Mouse (Mus musculus): ENCODE data around the gene Nckap5. TPM values are rescaled to one million over a fixed set of nuclear protein-coding genes. Genes with fewer than 3 reads are reported as not detected.
A peak's percentile ranks its signal among the peaks of the same experiment; 100 is the strongest.

The Nckap5 gene
- polyA plus RNA-seq, 2 experiments = 6.8 to 14.9 TPM

- no peak for TF ChIP-seq POLR2A (IDR thresholded peaks at IDR 0.05; ENCODE audit: borderline replicate concordance, extremely low read depth, insufficient read depth, insufficient read length)
- WGBS = 73% methylated on average over 11 of the region's 11 CpGs
- H3K9me3 ChIP-seq (ENCODE audit: control insufficient read depth, low read length) = no peaks in the 10 kb centered on the region
- H3K36me3 ChIP-seq (ENCODE audit: control insufficient read depth, insufficient read depth, low read length) = no peaks in the 10 kb centered on the region
- H3K9ac ChIP-seq (ENCODE audit: low read depth, low read length, severe bottlenecking) = no peak overlapping the region
- ATAC-seq (ENCODE audit: low FRiP score, low read depth) = no peak
- H3K27me3 ChIP-seq (ENCODE audit: control insufficient read depth, insufficient read depth, low read length) = no peaks in the 10 kb centered on the region
- no peak overlapping the region for H3K4me2 ChIP-seq (replicated peaks; ENCODE audit: low read depth, low read length, severe bottlenecking)
- no peak overlapping the region for H3K27ac ChIP-seq (replicated peaks; ENCODE audit: low read depth, low read length)
- no peaks in the 10 kb centered on the region for H3K4me1 ChIP-seq (ENCODE audit: control insufficient read depth, insufficient read depth, low read length)
- DNase-seq (ENCODE audit: low spot score) = no peak
- no peak overlapping the region for H3K4me3 ChIP-seq (replicated peaks; ENCODE audit: low read length)
Measured at GRCm38 (mm10) chr1:126317874-126318607, 512.6 kb downstream of the Nckap5 start.

GRCm38 (mm10) chr1:126317345-126317744 lies 513.3 kb downstream of the Nckap5 start:
- 77% methylated on average over 4 of the region's 4 CpGs for WGBS
- no peak for TF ChIP-seq POLR2A (IDR thresholded peaks at IDR 0.05; ENCODE audit: borderline replicate concordance, extremely low read depth, insufficient read depth, insufficient read length)
- no peaks in the 10 kb centered on the region for H3K9me3 ChIP-seq (ENCODE audit: control insufficient read depth, low read length)
- H3K9ac ChIP-seq (ENCODE audit: low read depth, low read length, severe bottlenecking) = no peak overlapping the region
- ATAC-seq (ENCODE audit: low FRiP score, low read depth) (no peak), DNase-seq (ENCODE audit: low spot score) (no peak)
- H3K27ac ChIP-seq (replicated peaks; ENCODE audit: low read depth, low read length) = no peak overlapping the region
- no peaks in the 10 kb centered on the region for H3K27me3 ChIP-seq (ENCODE audit: control insufficient read depth, insufficient read depth, low read length)
- no peak overlapping the region for H3K4me2 ChIP-seq (replicated peaks; ENCODE audit: low read depth, low read length, severe bottlenecking)
- no peak overlapping the region for H3K4me3 ChIP-seq (replicated peaks; ENCODE audit: low read length)
- no peaks in the 10 kb centered on the region for H3K4me1 ChIP-seq (ENCODE audit: control insufficient read depth, insufficient read depth, low read length)
- H3K36me3 ChIP-seq (ENCODE audit: control insufficient read depth, insufficient read depth, low read length) = no peaks in the 10 kb centered on the region

- no peak overlapping the region for H3K4me3 ChIP-seq (replicated peaks; ENCODE audit: low read length)
- no peak for ATAC-seq (ENCODE audit: low FRiP score, low read depth)
Measured at GRCm38 (mm10) chr1:126316866-126317265, 513.7 kb downstream of the Nckap5 start.

DNA sequence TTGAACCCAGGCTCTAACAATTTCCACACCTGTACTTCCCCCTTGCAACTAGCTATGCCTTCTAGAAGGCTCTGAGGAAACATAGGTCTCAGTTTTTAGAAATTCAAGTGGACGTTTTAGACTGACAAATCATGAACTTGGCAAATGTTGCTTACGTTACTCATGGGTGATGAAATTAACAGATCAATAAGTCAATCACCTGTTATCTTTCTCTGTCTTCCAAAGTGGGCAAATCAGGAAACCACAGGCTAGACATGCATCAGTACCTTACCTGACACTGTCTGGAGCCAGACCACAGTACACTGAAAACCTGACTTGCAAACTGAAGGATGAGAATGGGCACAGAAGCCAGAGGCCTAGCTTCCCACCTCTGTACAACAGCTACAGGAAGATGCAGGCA lies 529.5 kb downstream of the Nckap5 start:
- Histone ChIP-seq H3K9ac (ENCODE audit: low read depth, low read length, severe bottlenecking) (no peak overlapping the region), H3K27me3 (ENCODE audit: control insufficient read depth, insufficient read depth, low read length) (no peaks in the 10 kb centered on the region), H3K4me1 (ENCODE audit: control insufficient read depth, insufficient read depth, low read length) (no peaks in the 10 kb centered on the region), H3K27ac (replicated peaks; ENCODE audit: low read depth, low read length) (no peak overlapping the region), H3K9me3 (ENCODE audit: control insufficient read depth, low read length) (no peaks in the 10 kb centered on the region), H3K4me3 (replicated peaks; ENCODE audit: low read length) (no peak overlapping the region), H3K4me2 (replicated peaks; ENCODE audit: low read depth, low read length, severe bottlenecking) (no peak overlapping the region), H3K36me3 (ENCODE audit: control insufficient read depth, insufficient read depth, low read length) (no peaks in the 10 kb centered on the region)
- ATAC-seq (ENCODE audit: low FRiP score, low read depth) (no peak), DNase-seq (ENCODE audit: low spot score) (no peak)
- no peak for TF ChIP-seq POLR2A (IDR thresholded peaks at IDR 0.05; ENCODE audit: borderline replicate concordance, extremely low read depth, insufficient read depth, insufficient read length)
- WGBS = 77% methylated on average over 2 of the region's 2 CpGs

More at GRCm38 (mm10) chr1:126316866-126317265, 513.7 kb downstream of the Nckap5 start:
- Histone ChIP-seq H3K36me3 (ENCODE audit: control insufficient read depth, insufficient read depth, low read length) (no peaks in the 10 kb centered on the region), H3K9ac (ENCODE audit: low read depth, low read length, severe bottlenecking) (no peak overlapping the region), H3K9me3 (ENCODE audit: control insufficient read depth, low read length) (no peaks in the 10 kb centered on the region), H3K27me3 (ENCODE audit: control insufficient read depth, insufficient read depth, low read length) (no peaks in the 10 kb centered on the region), H3K4me2 (replicated peaks; ENCODE audit: low read depth, low read length, severe bottlenecking) (no peak overlapping the region), H3K27ac (replicated peaks; ENCODE audit: low read depth, low read length) (no peak overlapping the region), H3K4me1 (ENCODE audit: control insufficient read depth, insufficient read depth, low read length) (no peaks in the 10 kb centered on the region)
- WGBS = 46% methylated on average over 2 of the region's 2 CpGs
- TF ChIP-seq POLR2A (IDR thresholded peaks at IDR 0.05; ENCODE audit: borderline replicate concordance, extremely low read depth, insufficient read depth, insufficient read length) = no peak
- peak; percentile 40 for DNase-seq (ENCODE audit: low spot score)

GRCm38 (mm10) chr1:126264931-126265330 lies 565.7 kb downstream of the Nckap5 start:
- Histone ChIP-seq H3K4me2 (replicated peaks; ENCODE audit: low read depth, low read length, severe bottlenecking) (no peak overlapping the region), H3K9me3 (ENCODE audit: control insufficient read depth, low read length) (no peaks in the 10 kb centered on the region), H3K4me3 (replicated peaks; ENCODE audit: low read length) (no peak overlapping the region), H3K27me3 (ENCODE audit: control insufficient read depth, insufficient read depth, low read length) (no peaks in the 10 kb centered on the region), H3K36me3 (ENCODE audit: control insufficient read depth, insufficient read depth, low read length) (no peaks in the 10 kb centered on the region), H3K27ac (replicated peaks; ENCODE audit: low read depth, low read length) (no peak overlapping the region), H3K4me1 (ENCODE audit: control insufficient read depth, insufficient read depth, low read length) (0 out of 2 replicates have a peak, but pooled peaks cover 4% of the 10 kb centered on the region), H3K9ac (ENCODE audit: low read depth, low read length, severe bottlenecking) (no peak overlapping the region)
- TF ChIP-seq POLR2A (IDR thresholded peaks at IDR 0.05; ENCODE audit: borderline replicate concordance, extremely low read depth, insufficient read depth, insufficient read length) = no peak
- ATAC-seq (ENCODE audit: low FRiP score, low read depth) (no peak), DNase-seq (ENCODE audit: low spot score) (no peak)
- WGBS = 45% methylated on average over 5 of the region's 5 CpGs

All from limb, embryonic 14.5 days (tissue).